Mouse (Mus musculus) skeletal muscle tissue, adult 2 months (tissue): ENCODE results near the gene Osbpl6.

Experiments used
- DNase-seq: peaks from one replicate; pipeline ENCODE4 v3.0.0-alpha.2; 2012; ENCODE audit warnings: low read depth, low spot score

The Osbpl6 gene

GRCm38 (mm10) chr2:76421411-76421924 lies 15.2 kb downstream of the Osbpl6 start:
- no peak for DNase-seq

- no peak for DNase-seq
Measured at GRCm38 (mm10) chr2:76426816-76427215, 20.5 kb downstream of the Osbpl6 start.

GRCm38 (mm10) chr2:76429318-76429717 lies 23.0 kb downstream of the Osbpl6 start:
- no peak for DNase-seq

- DNase-seq: no peak
Measured at GRCm38 (mm10) chr2:76429855-76430254, 23.5 kb downstream of the Osbpl6 start.

- DNase-seq: no peak
Measured at GRCm38 (mm10) chr2:76430539-76430938, 24.2 kb downstream of the Osbpl6 start.

GRCm38 (mm10) chr2:76434224-76434623 lies 27.9 kb downstream of the Osbpl6 start:
- DNase-seq: no peak

- DNase-seq: no peak
Measured at GRCm38 (mm10) chr2:76435667-76436239, 29.4 kb downstream of the Osbpl6 start.

GRCm38 (mm10) chr2:76437372-76437771 lies 31.1 kb downstream of the Osbpl6 start:
- peak; percentile 53 for DNase-seq

- DNase-seq: no peak
Measured at GRCm38 (mm10) chr2:76439540-76439939, 33.2 kb downstream of the Osbpl6 start.

GRCm38 (mm10) chr2:76442086-76442485 lies 35.8 kb downstream of the Osbpl6 start:
- DNase-seq: no peak

GRCm38 (mm10) chr2:76449836-76450355 lies 43.6 kb downstream of the Osbpl6 start:
- no peak for DNase-seq

GRCm38 (mm10) chr2:76466723-76467122 lies 60.4 kb downstream of the Osbpl6 start:
- DNase-seq: no peak

GRCm38 (mm10) chr2:76468204-76468603 lies 61.9 kb downstream of the Osbpl6 start:
- DNase-seq: peak; percentile 74

GRCm38 (mm10) chr2:76469091-76469750 lies 62.9 kb downstream of the Osbpl6 start:
- DNase-seq: no peak

- DNase-seq: no peak
Measured at GRCm38 (mm10) chr2:76469751-76470099, 63.4 kb downstream of the Osbpl6 start.

GRCm38 (mm10) chr2:76470391-76470790 lies 64.1 kb downstream of the Osbpl6 start:
- DNase-seq: no peak

GRCm38 (mm10) chr2:76475788-76476187 lies 69.5 kb downstream of the Osbpl6 start:
- DNase-seq: no peak

GRCm38 (mm10) chr2:76488764-76489163 lies 82.5 kb downstream of the Osbpl6 start:
- DNase-seq: no peak

GRCm38 (mm10) chr2:76490198-76490597 lies 83.9 kb downstream of the Osbpl6 start:
- DNase-seq: no peak

- no peak for DNase-seq
Measured at GRCm38 (mm10) chr2:76491371-76491770, 85.1 kb downstream of the Osbpl6 start.

- no peak for DNase-seq
Measured at GRCm38 (mm10) chr2:76492224-76492623, 85.9 kb downstream of the Osbpl6 start.

- no peak for DNase-seq
Measured at GRCm38 (mm10) chr2:76496006-76496748, 89.9 kb downstream of the Osbpl6 start.
